Mouse (Mus musculus) MEL (cell line): ENCODE results near the gene Frat1. TPM values are rescaled to one million over a fixed set of nuclear protein-coding genes. Genes with fewer than 3 reads are reported as not detected.

Source experiments
- DNase-seq: peaks from one replicate; pipeline ENCODE4 v3.0.0; 2011; ENCODE audit warnings: low read depth, low spot score
- H3K27ac ChIP-seq: 2 replicates; pipeline ENCODE4 v1.5.1; 2012; ENCODE audit warnings: low read depth, mild to moderate bottlenecking, control low read depth, low read length, moderate library complexity; ENCODE audit not compliant: control insufficient read depth
- H3K27me3 ChIP-seq, 2 experiments: fragments of 150-350 bp in 1 of 2; sonication (generic) in 1 of 2; 2 replicates each; pipeline ENCODE4 v1.6.1; 2012; ENCODE audit warnings: low read length in 2 of 2, mild to moderate bottlenecking in 2 of 2, improper control_type of control experiment in 1 of 2, moderate library complexity in 1 of 2; ENCODE audit not compliant: insufficient read depth in 2 of 2, control insufficient read depth in 1 of 2
- H3K36me3 ChIP-seq, 2 experiments: 2 replicates each; pipeline ENCODE4 v1.6.1; 2012 to 2014; ENCODE audit warnings: low read length in 2 of 2, improper control_type of control experiment in 1 of 2, inconsistent platforms in 1 of 2, mild to moderate bottlenecking in 1 of 2; ENCODE audit not compliant: insufficient read depth in 2 of 2, control insufficient read depth in 1 of 2
- H3K4me1 ChIP-seq, 2 experiments: fragments of 150-350 bp in 1 of 2; sonication (generic) in 1 of 2; 2 replicates each; pipeline ENCODE4 v1.6.1; 2012; ENCODE audit warnings: low read length in 2 of 2, improper control_type of control experiment in 1 of 2, mild to moderate bottlenecking in 1 of 2; ENCODE audit not compliant: insufficient read depth in 2 of 2, control insufficient read depth in 1 of 2
- H3K4me3 ChIP-seq, 2 experiments: fragments of 150-350 bp in 1 of 2; sonication (generic) in 1 of 2; 2 replicates each; pipeline ENCODE4 v1.5.1; 2012; ENCODE audit warnings: low read depth in 2 of 2, low read length in 2 of 2, mild to moderate bottlenecking in 2 of 2, moderate library complexity in 2 of 2, control low read depth in 1 of 2, improper control_type of control experiment in 1 of 2; ENCODE audit not compliant: control insufficient read depth in 1 of 2, insufficient read depth in 1 of 2
- H3K79me2 ChIP-seq: 2 replicates; pipeline ENCODE4 v1.6.1; 2012; ENCODE audit warnings: mild to moderate bottlenecking, low read length, moderate library complexity; ENCODE audit not compliant: control insufficient read depth, poor library complexity, insufficient read depth
- H3K9ac ChIP-seq: 2 replicates; pipeline ENCODE4 v1.6.1; 2012; ENCODE audit warnings: low read depth, mild to moderate bottlenecking, control low read depth, low read length, moderate library complexity; ENCODE audit not compliant: control insufficient read depth, poor library complexity, severe bottlenecking
- H3K9me3 ChIP-seq: fragments of 150-350 bp; sonication (generic); replicated peaks from 2 replicates; pipeline ENCODE4 v1.6.1; 2012; ENCODE audit warnings: mild to moderate bottlenecking, low read length, improper control_type of control experiment, moderate library complexity; ENCODE audit not compliant: insufficient read depth
- BHLHE40 ChIP-seq: IDR thresholded peaks from 2 replicates; pipeline ENCODE4 v1.6.1; 2012; ENCODE audit warnings: low read depth, mild to moderate bottlenecking, inconsistent platforms, low read length, improper control_type of control experiment, borderline replicate concordance
- CHD1 ChIP-seq: IDR thresholded peaks from 2 replicates; pipeline ENCODE4 v1.6.1; 2012; ENCODE audit warnings: low read depth, mild to moderate bottlenecking, inconsistent platforms, low read length, improper control_type of control experiment
- E2F4 ChIP-seq: IDR thresholded peaks from 2 replicates; pipeline ENCODE4 v1.6.1; 2011; ENCODE audit warnings: low read depth, low read length, improper control_type of control experiment, borderline replicate concordance
- ELF1 ChIP-seq: IDR thresholded peaks from 2 replicates; pipeline ENCODE4 v1.6.1; 2014; ENCODE audit warnings: low read depth, mild to moderate bottlenecking, inconsistent platforms, low read length, improper control_type of control experiment, moderate library complexity
- EP300 ChIP-seq, 2 experiments: IDR thresholded peaks; 2 replicates each; pipeline ENCODE4 v1.6.1; 2011; ENCODE audit warnings: improper control_type of control experiment in 2 of 2, low read length in 2 of 2, low read depth in 1 of 2, mild to moderate bottlenecking in 1 of 2
- ETS1 ChIP-seq: IDR thresholded peaks from 2 replicates; pipeline ENCODE4 v1.6.1; 2012; ENCODE audit warnings: low read depth, mild to moderate bottlenecking, inconsistent platforms, low read length, improper control_type of control experiment, moderate library complexity
- GABPA ChIP-seq: IDR thresholded peaks from 2 replicates; pipeline ENCODE4 v1.6.1; 2012; ENCODE audit warnings: low read depth, mild to moderate bottlenecking, inconsistent platforms, low read length, improper control_type of control experiment, moderate library complexity
- HCFC1 ChIP-seq: IDR thresholded peaks from 2 replicates; pipeline ENCODE4 v1.6.1; 2012; ENCODE audit warnings: low read depth, mild to moderate bottlenecking, inconsistent platforms, low read length, improper control_type of control experiment, moderate library complexity
- JUND ChIP-seq: IDR thresholded peaks from 2 replicates; pipeline ENCODE4 v1.6.1; 2011; ENCODE audit warnings: low read depth, mild to moderate bottlenecking, improper control_type of control experiment, low read length
- MAX ChIP-seq: IDR thresholded peaks from 2 replicates; pipeline ENCODE4 v1.6.1; 2011; ENCODE audit warnings: low read length, improper control_type of control experiment
- MAZ ChIP-seq: IDR thresholded peaks from 2 replicates; pipeline ENCODE4 v1.6.1; 2012; ENCODE audit warnings: low read depth, mild to moderate bottlenecking, inconsistent platforms, low read length, improper control_type of control experiment
- MEF2A ChIP-seq: IDR thresholded peaks from 2 replicates; pipeline ENCODE4 v1.6.1; 2014; ENCODE audit warnings: low read depth, mild to moderate bottlenecking, inconsistent platforms, low read length, improper control_type of control experiment; ENCODE audit not compliant: poor library complexity, insufficient replicate concordance, severe bottlenecking; ENCODE audit errors: extremely low read depth
- MXI1 ChIP-seq: IDR thresholded peaks from 2 replicates; pipeline ENCODE4 v1.6.1; 2011; ENCODE audit warnings: mild to moderate bottlenecking, low read depth, low read length, improper control_type of control experiment
- MYC ChIP-seq: IDR thresholded peaks from 2 replicates; pipeline ENCODE4 v1.6.1; 2011; ENCODE audit warnings: low read depth, mild to moderate bottlenecking, low read length, improper control_type of control experiment, moderate library complexity
- NELFE ChIP-seq: IDR thresholded peaks from 2 replicates; pipeline ENCODE4 v1.6.1; 2011; ENCODE audit warnings: low read depth, low read length, improper control_type of control experiment
- NRF1 ChIP-seq: IDR thresholded peaks from 2 replicates; pipeline ENCODE4 v1.6.1; 2014; ENCODE audit warnings: low read depth, mild to moderate bottlenecking, inconsistent platforms, low read length, improper control_type of control experiment, moderate library complexity; ENCODE audit not compliant: poor library complexity, insufficient read depth, severe bottlenecking
- POLR2A ChIP-seq, 2 experiments: IDR thresholded peaks; 2 replicates each; pipeline ENCODE4 v1.6.1; 2011 to 2012; ENCODE audit warnings: low read length in 2 of 2, mild to moderate bottlenecking in 2 of 2, control low read depth in 1 of 2, improper control_type of control experiment in 1 of 2, low read depth in 1 of 2, moderate library complexity in 1 of 2; ENCODE audit not compliant: control insufficient read depth in 1 of 2, insufficient read depth in 1 of 2, poor library complexity in 1 of 2
- POLR2AphosphoS2 ChIP-seq: IDR thresholded peaks from 2 replicates; pipeline ENCODE4 v1.6.1; 2011; ENCODE audit warnings: low read length, improper control_type of control experiment
- POLR2AphosphoS5 ChIP-seq: IDR thresholded peaks from 2 replicates; pipeline ENCODE4 v1.6.1; 2012; ENCODE audit warnings: low read depth, borderline replicate concordance, mild to moderate bottlenecking, inconsistent platforms, low read length, moderate library complexity, mixed read lengths
- SIN3A ChIP-seq: IDR thresholded peaks from 2 replicates; pipeline ENCODE4 v1.6.1; 2012; ENCODE audit warnings: low read length, improper control_type of control experiment, inconsistent platforms
- TBP ChIP-seq: IDR thresholded peaks from 2 replicates; pipeline ENCODE4 v1.8.0; 2011; ENCODE audit warnings: low read depth, low read length, improper control_type of control experiment
- TCF12 ChIP-seq: IDR thresholded peaks from 2 replicates; pipeline ENCODE4 v1.6.1; 2014; ENCODE audit warnings: low read depth, mild to moderate bottlenecking, inconsistent platforms, low read length, improper control_type of control experiment, moderate library complexity
- UBTF ChIP-seq: IDR thresholded peaks from 2 replicates; pipeline ENCODE4 v1.6.1; 2012; ENCODE audit warnings: low read depth, mild to moderate bottlenecking, inconsistent platforms, low read length, improper control_type of control experiment, moderate library complexity, borderline replicate concordance; ENCODE audit not compliant: insufficient read depth
- USF1 ChIP-seq: IDR thresholded peaks from 2 replicates; pipeline ENCODE4 v1.6.1; 2014; ENCODE audit warnings: low read depth, mild to moderate bottlenecking, inconsistent platforms, low read length, improper control_type of control experiment, moderate library complexity
- USF2 ChIP-seq, 2 experiments: IDR thresholded peaks; 2 replicates each; pipeline ENCODE4 v1.6.1; 2011 to 2012; ENCODE audit warnings: improper control_type of control experiment in 2 of 2, low read length in 2 of 2, borderline replicate concordance in 1 of 2, inconsistent platforms in 1 of 2, low read depth in 1 of 2, mild to moderate bottlenecking in 1 of 2; ENCODE audit not compliant: insufficient read depth in 1 of 2
- ZC3H11A ChIP-seq: IDR thresholded peaks from 2 replicates; pipeline ENCODE4 v1.6.1; 2012; ENCODE audit warnings: low read depth, mild to moderate bottlenecking, inconsistent platforms, low read length, improper control_type of control experiment
- ZKSCAN1 ChIP-seq: IDR thresholded peaks from 2 replicates; pipeline ENCODE4 v1.6.1; 2012; ENCODE audit warnings: low read depth, mild to moderate bottlenecking, inconsistent platforms, low read length, improper control_type of control experiment, moderate library complexity
- ZMIZ1 ChIP-seq: IDR thresholded peaks from 2 replicates; pipeline ENCODE4 v1.6.1; 2012; ENCODE audit warnings: low read depth, mild to moderate bottlenecking, inconsistent platforms, low read length, improper control_type of control experiment, moderate library complexity
- ZNF384 ChIP-seq: IDR thresholded peaks from 2 replicates; pipeline ENCODE4 v1.6.1; 2012; ENCODE audit warnings: low read depth, mild to moderate bottlenecking, inconsistent platforms, low read length, improper control_type of control experiment
- polyA plus RNA-seq, 2 experiments: library from polyadenylated mRNA; stranded (reverse) in 1 of 2; unstranded in 1 of 2; fragments of >175 nt in 1 of 2; fragments of >200 nt in 1 of 2; gene quantifications; 2 replicates each; pipeline versions ENCODE4 v1.2.1 to v1.2.4; 2012; ENCODE audit warnings: low replicate concordance in 2 of 2, low read depth in 1 of 2; ENCODE audit not compliant: insufficient read length in 2 of 2, insufficient read depth in 1 of 2, missing spikeins in 1 of 2
- total RNA-seq: library from RNA; depleted of rRNA; stranded (reverse); fragments of 300-350 nt; gene quantifications from 2 replicates; pipeline ENCODE4 v1.2.3, GENCODE M21; 2012; rRNA removed

The Frat1 gene
- total RNA-seq: 26.7 and 36.0 TPM in 2 replicates
- polyA plus RNA-seq: 10 to 100 TPM in 1 of 2 experiments, not detected in 1; 31.5 TPM

DNA sequence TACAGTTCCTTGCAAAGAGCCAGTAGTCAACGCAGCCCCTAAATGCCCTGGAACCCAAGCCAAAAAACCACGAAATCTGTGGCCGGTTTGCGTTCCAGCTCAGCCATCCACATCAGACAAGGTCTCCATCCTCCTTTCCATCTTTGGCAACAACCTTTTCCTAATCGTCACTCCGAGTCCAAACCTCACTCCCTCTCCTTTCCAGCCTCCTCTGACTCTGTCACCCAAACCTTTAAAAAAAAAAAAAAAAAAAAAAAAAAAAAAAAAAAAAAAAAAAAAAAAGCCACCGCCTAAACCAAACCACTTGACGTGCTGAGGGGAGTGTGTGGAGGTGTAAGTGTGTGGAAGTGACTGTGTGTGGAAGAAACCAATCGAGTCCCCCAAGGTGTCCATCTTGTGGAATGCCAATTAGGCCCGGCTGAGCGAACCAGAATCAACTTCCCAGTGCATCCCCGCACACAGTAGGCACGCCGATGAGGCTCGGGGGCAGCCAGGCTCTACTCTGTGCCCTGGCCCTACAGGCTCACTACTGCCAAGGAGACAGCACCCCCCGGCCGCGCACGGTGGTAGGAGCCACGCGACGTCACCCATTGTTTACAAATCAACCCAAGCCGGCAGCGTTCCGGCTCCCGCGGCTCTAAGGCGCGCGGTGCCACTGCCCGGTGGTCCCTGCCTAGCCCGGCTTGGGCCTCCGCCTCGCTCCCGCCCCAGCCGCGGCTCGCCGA lies at the start of gene Frat1:
Gene Frat1 (plus strand): TSS at position 590 of the 725 bp plus-strand sequence.
- peak; percentile 98 for DNase-seq
- H3K27me3 ChIP-seq: no peaks in the 10 kb centered on the region
- no peaks in the 10 kb centered on the region for H3K9me3 ChIP-seq
- peaks cover 16 to 35% of the 10 kb centered on the region in 2 experiments for H3K4me1 ChIP-seq
- H3K4me3 ChIP-seq: peak within 1 kb of the TSS; percentile 78 to 83
- H3K36me3 ChIP-seq: peaks cover 0 to 31% of the 10 kb centered on the region in 2 experiments; a peak in 2 of 4 replicates
- H3K27ac ChIP-seq: peak within 1 kb of the TSS; percentile 94
- peak within 1 kb of the TSS; percentile 95 for H3K9ac ChIP-seq
- TF ChIP-seq JUND (0 out of 2 replicates have a peak, but pooled peaks have one; percentile 34), CHD1 (peak; percentile 99), POLR2AphosphoS5 (no peak; the same call in 1 of the 2 replicates), ZNF384 (peak; percentile 98), ETS1 (peak; percentile 78), POLR2A (IDR thresholded peaks at IDR 0.05; ENCODE audit: control insufficient read depth in 1 of 2, insufficient read depth in 1 of 2, low read depth in 1 of 2, low read length in 2 of 2, poor library complexity in 1 of 2) (peak in 1 of 2 experiments; percentile 66; a peak in 2 of 4 replicates), POLR2AphosphoS2 (peak; percentile 54; the same call in 1 of the 2 replicates), E2F4 (no peak), ZC3H11A (no peak), SIN3A (peak; percentile 92), HCFC1 (peak; percentile 77; the same call in 1 of the 2 replicates), MEF2A (no peak), TCF12 (peak; percentile 27; the same call in 1 of the 2 replicates), ELF1 (peak; percentile 43; the same call in 1 of the 2 replicates), USF1 (0 out of 2 replicates have a peak, but pooled peaks have one; percentile 33), NELFE (peak; percentile 53), EP300 (IDR thresholded peaks at IDR 0.05; ENCODE audit: low read depth in 1 of 2, low read length in 2 of 2) (peak; percentile 37 to 48; a peak in 1 of 4 replicates), MXI1 (peak; percentile 90), BHLHE40 (no peak), TBP (peak; percentile 88), ZMIZ1 (peak; percentile 88), USF2 (IDR thresholded peaks at IDR 0.05; ENCODE audit: borderline replicate concordance in 1 of 2, insufficient read depth in 1 of 2, low read depth in 1 of 2, low read length in 2 of 2) (no peak), MAZ (no peak; the same call in 1 of the 2 replicates), UBTF (no peak), MYC (peak; percentile 85), GABPA (no peak), ZKSCAN1 (peak; percentile 66), NRF1 (no peak), MAX (peak; percentile 60; the same call in 1 of the 2 replicates)
- H3K79me2 ChIP-seq: peaks cover 31% of the 10 kb centered on the region
